Mouse (Mus musculus) megakaryocyte, embryonic 14.5 days (primary cell): ENCODE results near the gene Fkbp15.

ENCODE experiments used
- FLI1 ChIP-seq: IDR thresholded peaks from 2 replicates; pipeline ENCODE4 v1.6.1; 2012; ENCODE audit warnings: low read length, inconsistent platforms, mixed read lengths
- GATA1 ChIP-seq: IDR thresholded peaks from 3 replicates; pipeline ENCODE4 v1.6.1; 2012; ENCODE audit warnings: mixed read lengths, low read length, inconsistent platforms, borderline replicate concordance

- TF ChIP-seq GATA1 (no peak), FLI1 (no peak)
Measured at GRCm38 (mm10) chr4:62395806-62396205, 35.5 kb upstream of the Fkbp15 start.
